Mouse (Mus musculus): ENCODE data around the gene Rbfox3.

Rbfox3 gene

GRCm38 (mm10) chr11:118724423-118724822 is 187.0 kb downstream of the Rbfox3 start:
- DNase-seq (ENCODE audit: low spot score) = no peak

- no peak for DNase-seq (ENCODE audit: low spot score)
These were observed 188.2 kb downstream of the Rbfox3 start for GRCm38 (mm10) chr11:118723166-118723565.

DNA sequence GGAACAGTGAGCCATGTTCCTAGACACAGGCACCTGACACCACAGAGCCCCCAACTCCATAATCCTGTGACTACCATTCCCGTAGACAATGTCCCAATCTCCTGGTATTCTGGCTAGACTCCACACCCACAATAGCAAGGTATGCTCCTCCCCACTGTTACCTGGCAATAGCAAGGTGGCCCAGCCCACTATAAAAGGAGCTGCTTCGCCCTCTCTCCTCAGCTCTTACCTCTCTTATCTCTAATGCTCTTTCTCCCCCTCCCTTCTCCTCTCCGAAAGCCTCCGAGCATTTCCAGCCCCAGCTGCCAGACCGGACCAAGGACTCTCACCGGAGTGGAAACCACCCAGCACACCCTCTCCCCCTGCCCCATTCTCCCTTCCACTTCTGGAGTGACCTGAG is 189.5 kb downstream of the Rbfox3 start:
- no peak for DNase-seq (ENCODE audit: low spot score)

DNA sequence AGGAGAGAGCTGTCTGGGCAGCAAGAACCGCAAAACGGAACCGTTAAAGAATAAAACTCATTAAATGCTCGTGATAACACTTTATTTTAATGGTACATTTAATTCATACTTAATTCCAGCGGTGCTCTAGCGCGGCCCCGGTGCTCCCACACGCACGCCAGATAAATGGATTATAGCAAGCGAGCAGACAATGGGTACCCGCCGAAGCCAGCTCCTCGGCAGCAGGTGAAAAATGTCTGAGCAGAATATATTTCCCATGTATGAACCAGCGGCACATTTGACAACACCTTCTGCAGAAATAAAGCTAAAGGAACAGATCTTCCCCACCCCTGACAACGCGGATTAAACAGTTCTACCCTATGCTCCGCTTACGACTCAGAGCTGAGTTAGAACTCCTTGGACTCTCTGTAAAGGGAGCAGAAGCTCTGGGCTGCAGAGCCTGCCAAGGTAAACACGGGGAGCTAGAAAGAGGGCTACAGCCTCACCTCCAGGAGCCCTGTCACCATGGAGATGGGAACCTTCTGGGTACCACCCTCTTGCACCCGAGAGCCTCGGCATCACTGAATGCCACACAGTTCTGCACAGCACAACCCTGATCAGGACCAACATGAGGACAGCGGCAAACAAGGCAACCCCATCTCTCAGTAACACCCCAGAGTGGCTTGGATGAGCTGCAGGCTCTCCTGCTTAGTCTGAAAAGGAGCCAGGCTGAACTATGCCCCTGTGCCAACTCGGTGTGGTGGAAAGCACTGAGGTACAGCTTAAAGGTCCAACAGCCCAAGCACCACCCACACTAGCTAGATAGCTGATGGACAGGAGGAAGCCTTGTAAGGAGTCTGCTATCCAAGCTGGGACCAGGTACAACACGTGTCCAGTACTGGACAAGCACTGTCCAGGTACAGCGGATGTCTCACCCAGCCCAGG is 196.5 kb downstream of the Rbfox3 start:
- no peak for DNase-seq (ENCODE audit: low spot score)

DNA sequence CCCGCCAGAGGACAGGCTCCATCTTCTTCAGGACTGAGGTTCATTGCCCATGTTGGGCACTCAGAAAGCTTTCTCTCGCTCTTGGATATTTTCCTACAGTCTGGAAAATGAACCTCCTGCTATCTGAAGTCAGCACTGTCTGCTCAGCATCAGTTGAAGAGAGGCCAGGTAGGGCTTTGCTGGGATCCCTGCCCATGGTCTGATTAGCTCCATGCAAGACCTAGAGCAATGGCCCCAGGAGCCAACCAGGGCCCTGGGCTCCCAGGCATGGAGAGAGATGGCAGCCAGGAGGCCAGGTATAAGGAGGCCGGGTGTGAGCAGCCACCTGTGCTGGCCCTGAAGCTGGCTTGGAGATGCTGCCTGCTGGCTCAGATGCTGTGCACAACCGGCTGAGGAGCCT is 198.6 kb downstream of the Rbfox3 start:
- DNase-seq (ENCODE audit: low spot score) = no peak

GRCm38 (mm10) chr11:118712058-118712457 is 199.3 kb downstream of the Rbfox3 start:
- no peak for DNase-seq (ENCODE audit: low spot score)

- DNase-seq (ENCODE audit: low spot score) = no peak
These were observed 201.4 kb downstream of the Rbfox3 start for GRCm38 (mm10) chr11:118710035-118710434.

- no peak for DNase-seq (ENCODE audit: low spot score)
These were observed 215.0 kb downstream of the Rbfox3 start for GRCm38 (mm10) chr11:118696226-118696930.

GRCm38 (mm10) chr11:118693276-118693675 is 218.1 kb downstream of the Rbfox3 start:
- no peak for DNase-seq (ENCODE audit: low spot score)

DNA sequence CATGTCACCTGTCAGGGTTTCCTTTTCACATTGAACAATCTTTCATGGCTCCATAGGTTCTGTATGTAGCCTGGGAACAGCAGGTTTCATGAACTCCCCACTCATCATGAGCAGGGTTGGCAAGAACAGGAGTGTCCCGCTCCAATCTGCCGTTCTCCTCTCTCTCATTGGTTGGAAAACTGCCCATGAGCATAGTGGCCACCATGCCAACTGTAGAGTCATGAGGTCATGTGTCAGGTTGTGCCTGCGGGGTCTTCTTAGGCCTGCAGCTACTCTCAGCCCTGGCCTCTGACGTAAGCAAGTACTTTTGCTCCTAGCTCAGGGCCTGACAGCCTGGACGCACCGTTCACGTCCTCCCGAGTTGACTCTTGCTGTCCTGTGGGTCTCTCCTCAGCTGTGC is 221.1 kb downstream of the Rbfox3 start:
- DNase-seq (ENCODE audit: low spot score) = no peak

GRCm38 (mm10) chr11:118685397-118685796 is 226.0 kb downstream of the Rbfox3 start:
- DNase-seq (ENCODE audit: low spot score) = no peak

- DNase-seq (ENCODE audit: low spot score) = no peak
These were observed 226.7 kb downstream of the Rbfox3 start for GRCm38 (mm10) chr11:118684665-118685064.

GRCm38 (mm10) chr11:118680699-118681098 is 230.7 kb downstream of the Rbfox3 start:
- DNase-seq (ENCODE audit: low spot score) = no peak

DNA sequence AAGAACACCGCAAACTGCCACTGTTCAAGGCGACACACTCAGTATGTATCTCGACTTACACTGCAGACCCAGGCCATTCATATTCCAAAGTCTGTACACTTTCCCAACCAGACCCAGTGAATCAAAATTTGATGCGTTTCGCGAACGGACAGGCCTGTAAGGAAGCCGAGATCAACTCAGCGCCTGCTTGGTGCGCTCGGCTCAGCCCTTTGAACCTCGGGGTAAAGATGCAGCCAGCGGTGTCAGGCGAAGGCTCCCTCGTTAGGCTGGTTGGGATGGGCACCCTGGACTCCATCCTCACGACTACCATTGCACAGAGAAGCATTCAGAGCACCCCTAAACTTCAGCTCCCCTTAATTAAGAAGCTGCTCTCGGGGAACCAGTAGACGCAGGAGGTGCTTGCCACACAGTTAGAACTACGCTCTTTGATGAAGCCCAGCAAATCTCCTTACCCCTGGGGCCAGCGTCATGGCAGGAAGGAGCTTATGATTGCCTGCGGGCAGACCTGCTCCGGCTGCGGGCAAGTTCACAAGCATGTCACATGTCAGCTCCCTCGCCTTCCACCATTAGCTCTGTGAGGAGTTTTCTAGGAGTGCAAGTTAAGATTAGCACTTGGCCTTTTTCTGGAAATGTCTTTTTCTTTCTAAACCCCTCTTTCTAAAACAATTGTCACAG is 231.5 kb downstream of the Rbfox3 start:
- DNase-seq (ENCODE audit: low spot score) = no peak

DNA sequence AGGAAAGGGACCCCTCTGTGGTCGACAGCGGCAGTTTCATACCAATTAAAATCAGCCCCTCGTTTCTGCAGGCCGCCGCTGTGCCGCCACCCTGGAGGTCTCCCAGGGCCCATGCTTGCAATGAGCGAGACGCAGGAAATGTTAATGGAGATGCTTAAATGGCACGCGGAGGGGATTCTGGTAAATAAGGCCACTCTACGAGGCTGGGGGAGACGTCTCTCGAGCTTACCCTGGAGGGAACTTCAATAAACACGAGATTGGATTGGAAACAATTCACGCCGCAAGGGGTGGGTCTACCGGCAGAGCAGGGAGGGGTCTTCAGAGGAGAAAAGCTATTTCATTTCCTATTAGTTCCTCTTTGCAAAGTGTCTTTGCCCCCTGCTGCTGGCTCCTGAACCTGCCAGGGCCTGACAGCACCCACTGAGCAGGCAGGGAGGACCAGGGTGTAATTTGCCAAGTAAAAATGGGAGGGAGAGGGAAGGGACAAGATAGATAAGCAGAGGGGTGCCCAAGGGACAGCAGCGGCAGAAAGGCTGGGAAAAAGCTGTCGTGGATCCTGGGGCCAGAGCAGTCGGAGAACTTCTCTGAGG is 232.8 kb downstream of the Rbfox3 start:
- no peak for DNase-seq (ENCODE audit: low spot score)

GRCm38 (mm10) chr11:118677277-118677676 is 234.1 kb downstream of the Rbfox3 start:
- DNase-seq (ENCODE audit: low spot score) = no peak

DNA sequence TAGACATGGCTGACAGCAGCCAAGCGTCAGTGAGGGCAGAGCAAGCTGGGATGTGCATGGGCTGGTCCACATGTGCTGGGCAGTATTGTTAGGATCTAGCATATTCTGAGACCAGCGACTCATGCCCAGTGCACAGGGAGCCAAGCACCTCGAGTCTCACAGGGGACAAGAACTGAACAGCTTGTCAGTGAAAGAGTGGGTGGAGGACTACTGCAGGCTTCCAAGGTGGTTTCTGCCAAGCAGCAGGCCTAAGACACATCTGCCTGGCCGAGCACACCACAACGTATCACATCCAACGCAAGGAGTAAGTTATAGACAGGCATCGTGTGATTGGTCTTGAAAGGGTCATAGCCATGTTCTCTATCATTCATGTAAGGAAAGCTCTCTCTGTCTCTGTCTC is 235.0 kb downstream of the Rbfox3 start:
- no peak for DNase-seq (ENCODE audit: low spot score)

DNA sequence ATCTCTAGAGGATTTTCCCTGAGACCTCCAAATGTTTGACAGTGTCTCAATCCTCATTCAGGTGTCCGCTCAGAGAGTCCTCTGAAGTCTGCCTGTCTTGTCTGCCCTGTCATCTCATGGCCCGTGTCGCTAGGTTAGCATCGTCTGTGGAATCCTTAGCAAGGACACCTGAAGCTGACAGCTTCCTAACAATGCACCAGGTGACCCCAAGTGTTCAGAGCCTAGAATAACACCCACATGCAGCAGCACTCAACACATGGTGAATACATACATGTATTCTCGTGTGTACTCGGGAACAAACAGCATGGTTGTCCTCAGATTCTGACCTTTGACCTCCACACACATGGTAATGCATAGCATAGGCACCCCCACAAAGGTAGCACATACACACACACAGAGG is 239.4 kb downstream of the Rbfox3 start:
- no peak for DNase-seq (ENCODE audit: low spot score)

DNA sequence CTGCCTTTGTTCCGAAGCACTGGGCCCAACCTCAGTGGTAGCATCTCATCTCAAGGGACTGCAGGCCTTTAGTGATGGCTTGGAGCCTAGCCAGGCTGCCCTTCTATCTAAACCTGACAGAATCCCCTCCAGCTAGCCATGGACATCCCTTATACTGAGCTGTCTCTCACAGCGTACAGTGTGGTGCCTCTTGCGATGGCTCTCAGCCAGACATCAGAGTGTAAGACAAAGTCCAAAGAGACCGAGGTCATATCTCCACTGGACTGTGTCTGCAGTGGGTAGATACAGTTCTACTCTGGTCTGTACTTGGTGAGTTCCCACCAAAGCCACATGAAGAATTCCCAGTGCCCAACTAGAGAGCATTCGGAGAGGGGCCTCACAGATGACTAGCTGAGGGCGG is 240.2 kb downstream of the Rbfox3 start:
- no peak for DNase-seq (ENCODE audit: low spot score)

DNA sequence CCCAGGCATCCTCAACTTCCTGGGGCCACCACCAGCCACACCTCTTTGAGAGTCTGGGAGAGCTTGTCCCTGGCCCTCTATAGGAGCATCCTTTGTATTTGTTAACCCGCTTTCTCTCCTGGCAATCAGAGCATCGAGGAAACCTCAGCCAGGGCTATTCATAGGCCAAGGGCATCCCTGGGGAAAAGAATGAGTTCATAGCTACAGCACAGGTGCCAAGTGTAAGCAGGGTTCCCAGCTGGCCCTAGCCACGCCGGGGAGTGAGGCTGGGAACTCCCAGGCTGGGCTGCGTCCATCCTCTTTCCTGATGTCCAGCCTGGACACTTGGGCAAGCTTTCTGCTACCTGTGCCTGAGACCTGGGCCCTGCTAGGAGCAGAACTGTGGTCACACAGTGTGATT is 241.6 kb downstream of the Rbfox3 start:
- DNase-seq (ENCODE audit: low spot score) = no peak

GRCm38 (mm10) chr11:118668351-118668750 is 243.0 kb downstream of the Rbfox3 start:
- no peak for DNase-seq (ENCODE audit: low spot score)

GRCm38 (mm10) chr11:118667946-118668345 is 243.5 kb downstream of the Rbfox3 start:
- DNase-seq (ENCODE audit: low spot score) = no peak

Data from layer of hippocampus, adult 9-10 months (tissue).